Mouse (Mus musculus) forebrain, embryonic 11.5 days (tissue): ENCODE measurements around the gene Piezo1. TPM values are rescaled to one million over a fixed set of nuclear protein-coding genes. Genes with fewer than 3 reads are reported as not detected.
"Not testable (repeated sequence)": the region's sequence is repeated elsewhere in the genome, so short reads cannot be mapped to it uniquely, and the experiment has no call there.

Experiments used
- ATAC-seq: fragments of 200-750 bp; cut with Nextera tagmentation; replicated peaks from 2 replicates; pipeline ENCODE4 v1.8.0; 2017; ENCODE audit warnings: moderate TSS enrichment; ENCODE audit not compliant: low FRiP score
- DNase-seq: peaks from one replicate; pipeline ENCODE4 v3.0.0-alpha.2; 2017; ENCODE audit warnings: low spot score
- H3K27ac ChIP-seq: fragments of 300-500 bp; sonication (generic); 2 replicates; pipeline ENCODE4 v1.5.1; 2014; ENCODE audit warnings: low read depth, low read length
- H3K27me3 ChIP-seq: fragments of 300-500 bp; sonication (generic); 2 replicates; pipeline ENCODE4 v1.6.1; 2014; ENCODE audit warnings: mild to moderate bottlenecking, low read length, mixed read lengths; ENCODE audit not compliant: control insufficient read depth, insufficient read depth
- H3K36me3 ChIP-seq: fragments of 300-500 bp; sonication (generic); 2 replicates; pipeline ENCODE4 v1.6.1; 2014; ENCODE audit warnings: mild to moderate bottlenecking, low read length, moderate library complexity, mixed read lengths; ENCODE audit not compliant: control insufficient read depth, insufficient read depth
- H3K4me1 ChIP-seq: fragments of 300-500 bp; sonication (generic); replicated peaks from 2 replicates; pipeline ENCODE4 v1.6.1; 2014; ENCODE audit warnings: low read length, mixed read lengths; ENCODE audit not compliant: control insufficient read depth, insufficient read depth
- H3K4me2 ChIP-seq: fragments of 300-500 bp; sonication (generic); 2 replicates; pipeline ENCODE4 v1.6.1; 2014; ENCODE audit warnings: low read depth, mild to moderate bottlenecking, low read length, moderate library complexity, mixed read lengths; ENCODE audit not compliant: severe bottlenecking
- H3K4me3 ChIP-seq: fragments of 300-500 bp; sonication (generic); 2 replicates; pipeline ENCODE4 v1.5.1; 2014; ENCODE audit warnings: low read depth, low read length
- H3K9ac ChIP-seq: fragments of 300-500 bp; sonication (generic); 2 replicates; pipeline ENCODE4 v1.6.1; 2014; ENCODE audit warnings: low read length
- H3K9me3 ChIP-seq: fragments of 300-500 bp; sonication (generic); 2 replicates; pipeline ENCODE4 v1.6.1; 2016; ENCODE audit warnings: low read length, mixed read lengths; ENCODE audit not compliant: control insufficient read depth
- WGBS: fragments of 180-500 bp; shearing (Covaris S2); extraction: QIAGEN DNeasy Blood & Tissue Kit; methylation state at CpG from one replicate; pipeline ENCODE4 v1.1.7; 2014; 5-methylcytosine and 5-hydroxymethylcytosine counted together
- polyA plus RNA-seq: library from polyadenylated mRNA; unstranded; fragments of >200 nt; fragmentation: Nextera tagmentation; extraction: Ambion mirVana; gene quantifications from 2 replicates; pipeline ENCODE4 v1.2.1, GENCODE M21; 2014

Piezo1 gene
- polyA plus RNA-seq, 1 experiment from 2014 or later = 5.8 TPM

DNA sequence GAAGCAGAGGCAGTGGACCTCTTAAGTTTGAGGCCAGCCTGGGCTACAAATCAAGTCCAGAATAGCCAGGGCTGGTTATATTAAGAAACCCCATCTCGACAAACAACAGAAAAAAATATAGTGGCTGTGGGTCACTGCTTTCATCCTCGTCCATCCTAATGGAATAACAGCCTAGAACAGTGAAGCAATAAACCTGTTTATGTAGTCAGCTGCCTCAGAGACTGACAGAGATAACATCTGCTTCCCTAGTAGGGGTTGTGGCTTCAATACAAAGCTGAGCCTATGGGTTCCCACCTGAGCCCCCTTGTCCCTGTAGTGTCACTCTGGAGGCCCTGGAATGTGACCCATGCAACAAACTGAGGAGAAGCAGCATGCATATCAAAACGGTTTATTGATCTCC lies 23.1 kb upstream of the Piezo1 start:
- peaks cover 24% of the 10 kb centered on the region for H3K36me3 ChIP-seq
- WGBS = 68% methylated on average over 3 of the region's 3 CpGs
- no peak overlapping the region for H3K27ac ChIP-seq
- ATAC-seq (no peak), DNase-seq (no peak)
- H3K9ac ChIP-seq = no peak overlapping the region
- no peaks in the 10 kb centered on the region for H3K9me3 ChIP-seq
- H3K4me1 ChIP-seq = peaks cover 26% of the 10 kb centered on the region; the same call in 1 of the 2 replicates
- no peaks in the 10 kb centered on the region for H3K27me3 ChIP-seq
- H3K4me2 ChIP-seq = no peak overlapping the region
- no peak overlapping the region for H3K4me3 ChIP-seq

DNA sequence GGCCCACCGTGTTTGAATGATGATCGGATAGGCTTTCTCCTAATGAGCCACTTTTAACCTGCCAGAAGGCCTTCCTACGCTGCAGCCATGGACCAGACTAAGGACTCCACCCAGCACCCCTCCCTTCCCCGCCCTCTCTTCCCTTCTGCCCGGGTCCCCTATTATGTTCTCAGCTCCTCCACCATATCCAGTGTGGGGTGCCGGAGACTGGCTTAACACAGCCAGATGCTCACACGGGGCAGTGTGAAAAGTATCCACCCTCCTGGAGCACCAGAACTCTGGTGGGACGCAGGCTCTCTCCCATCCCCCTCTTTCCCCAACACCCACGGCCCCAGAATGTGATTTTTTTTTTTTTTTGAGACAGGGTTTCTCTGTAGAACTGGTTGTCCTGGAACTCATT lies 22.4 kb upstream of the Piezo1 start:
- Histone ChIP-seq H3K4me3 (no peak overlapping the region), H3K9me3 (no peaks in the 10 kb centered on the region), H3K9ac (no peak overlapping the region), H3K4me1 (peaks cover 24% of the 10 kb centered on the region; the same call in 1 of the 2 replicates), H3K27ac (0 out of 2 replicates have a peak overlapping the region, but pooled peaks have one; percentile 12), H3K27me3 (no peaks in the 10 kb centered on the region), H3K4me2 (no peak overlapping the region), H3K36me3 (peaks cover 24% of the 10 kb centered on the region)
- no peak for ATAC-seq
- no peak for DNase-seq
- 53% methylated on average over 9 of the region's 9 CpGs for WGBS

DNA sequence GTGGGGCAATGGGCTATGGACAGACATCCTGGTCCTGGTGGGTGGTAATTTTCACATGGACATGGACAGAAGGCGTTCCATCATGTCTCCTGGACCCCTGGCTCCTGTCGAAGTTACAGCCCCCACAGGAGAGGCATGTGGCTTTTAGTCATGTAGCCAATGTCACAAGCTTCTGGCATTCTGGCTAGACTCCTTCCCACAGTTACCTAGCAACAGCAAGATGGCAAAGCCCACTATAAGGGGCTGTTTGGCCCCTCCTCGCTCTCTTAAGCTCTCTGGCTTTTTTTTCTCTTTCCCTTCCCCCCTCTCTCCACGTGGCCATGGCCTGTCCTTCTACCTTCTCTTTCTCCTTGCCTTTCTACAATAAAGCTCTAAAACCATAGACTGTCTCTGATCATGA lies 22.0 kb upstream of the Piezo1 start:
- H3K9ac ChIP-seq, ATAC-seq, H3K9me3 ChIP-seq, H3K4me2 ChIP-seq, H3K4me3 ChIP-seq, DNase-seq, H3K27me3 ChIP-seq: not testable (repeated sequence)
- Histone ChIP-seq H3K36me3 (peaks cover 24% of the 10 kb centered on the region), H3K27ac (0 out of 2 replicates have a peak overlapping the region, but pooled peaks have one; percentile 12), H3K4me1 (peaks cover 24% of the 10 kb centered on the region; the same call in 1 of the 2 replicates)
- WGBS = 40% methylated on average over 4 of the region's 4 CpGs

GRCm38 (mm10) chr8:122572751-122573150 lies 21.6 kb upstream of the Piezo1 start:
- Histone ChIP-seq H3K4me3 (no peak overlapping the region), H3K4me2 (no peak overlapping the region), H3K27me3 (no peaks in the 10 kb centered on the region), H3K27ac (no peak overlapping the region), H3K9me3 (no peaks in the 10 kb centered on the region), H3K36me3 (peaks cover 24% of the 10 kb centered on the region), H3K4me1 (peaks cover 24% of the 10 kb centered on the region; the same call in 1 of the 2 replicates), H3K9ac (no peak overlapping the region)
- 89% methylated on average over 3 of the region's 3 CpGs for WGBS
- ATAC-seq (no peak), DNase-seq (no peak)

DNA sequence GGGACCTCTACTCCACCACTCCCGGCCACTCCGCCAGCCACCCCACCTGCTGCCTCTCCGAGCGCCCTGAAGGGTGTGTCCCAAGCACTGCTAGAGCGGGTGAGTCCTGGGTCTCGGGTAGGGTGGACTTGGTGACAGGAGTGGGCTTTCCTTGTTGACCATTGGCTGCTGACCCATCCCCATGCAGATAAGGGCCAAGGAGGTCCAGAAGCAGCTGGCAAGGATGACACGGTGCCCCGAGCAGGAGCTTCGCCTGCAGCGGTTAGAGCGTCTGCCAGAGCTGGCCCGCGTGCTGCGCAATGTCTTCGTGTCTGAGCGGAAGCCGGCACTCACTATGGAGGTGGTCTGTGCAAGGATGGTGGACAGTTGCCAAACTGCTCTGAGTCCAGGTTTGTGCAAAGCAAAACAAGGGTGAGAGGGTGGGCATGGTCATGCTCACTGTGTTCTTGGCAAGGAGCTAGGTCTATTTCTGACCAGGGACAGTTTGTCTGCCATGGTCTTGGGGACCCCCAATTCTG lies 20.7 kb upstream of the Piezo1 start:
- 96% methylated on average over 17 of the region's 17 CpGs for WGBS
- Histone ChIP-seq H3K36me3 (peaks cover 24% of the 10 kb centered on the region), H3K9me3 (no peaks in the 10 kb centered on the region)

GRCm38 (mm10) chr8:122571153-122571552 lies 20.0 kb upstream of the Piezo1 start:
- ATAC-seq = no peak
- no peaks in the 10 kb centered on the region for H3K9me3 ChIP-seq
- peaks cover 24% of the 10 kb centered on the region for H3K36me3 ChIP-seq
- H3K9ac ChIP-seq = no peak overlapping the region
- no peak for DNase-seq
- H3K4me2 ChIP-seq = no peak overlapping the region
- no peak overlapping the region for H3K4me3 ChIP-seq
- H3K4me1 ChIP-seq = peaks cover 26% of the 10 kb centered on the region; the same call in 1 of the 2 replicates
- H3K27me3 ChIP-seq = no peaks in the 10 kb centered on the region
- 93% methylated on average over 11 of the region's 11 CpGs for WGBS
- H3K27ac ChIP-seq = no peak overlapping the region

More for the DNA sequence above, 20.7 kb upstream of the Piezo1 start:
- Histone ChIP-seq H3K27ac (no peak overlapping the region), H3K4me1 (peaks cover 24% of the 10 kb centered on the region; the same call in 1 of the 2 replicates), H3K4me2 (no peak overlapping the region), H3K27me3 (no peaks in the 10 kb centered on the region), H3K9ac (no peak overlapping the region), H3K4me3 (no peak overlapping the region)
- ATAC-seq = no peak
- no peak for DNase-seq

DNA sequence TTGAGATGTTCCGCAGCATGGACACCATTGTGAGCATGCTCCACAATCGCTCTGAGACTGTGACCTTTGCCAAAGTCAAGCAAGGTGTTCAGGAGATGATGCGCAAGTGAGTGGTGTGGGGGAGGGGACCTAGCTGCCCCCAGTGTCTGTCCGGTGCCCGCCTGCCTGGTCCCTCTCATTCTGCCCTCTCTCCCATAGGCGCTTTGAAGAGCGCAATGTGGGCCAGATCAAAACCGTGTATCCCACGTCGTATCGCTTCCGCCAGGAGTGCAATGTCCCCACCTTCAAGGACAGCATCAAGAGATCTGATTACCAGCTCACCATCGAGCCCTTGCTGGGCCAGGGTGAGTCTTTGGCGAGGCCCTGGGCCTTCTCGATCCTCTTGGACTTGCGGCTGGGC lies 18.9 kb upstream of the Piezo1 start:
- Histone ChIP-seq H3K4me2 (0 out of 2 replicates have a peak overlapping the region, but pooled peaks have one; percentile 88), H3K9ac (no peak overlapping the region), H3K9me3 (no peaks in the 10 kb centered on the region), H3K27ac (no peak overlapping the region), H3K4me1 (peaks cover 20% of the 10 kb centered on the region; the same call in 1 of the 2 replicates), H3K36me3 (peaks cover 24% of the 10 kb centered on the region), H3K27me3 (no peaks in the 10 kb centered on the region), H3K4me3 (no peak overlapping the region)
- 96% methylated on average over 16 of the region's 16 CpGs for WGBS
- ATAC-seq (no peak), DNase-seq (no peak)

- Histone ChIP-seq H3K27me3 (no peaks in the 10 kb centered on the region), H3K27ac (no peak overlapping the region), H3K9me3 (no peaks in the 10 kb centered on the region), H3K4me2 (peak overlapping the region; percentile 88), H3K9ac (peak overlapping the region; percentile 94), H3K4me1 (peaks cover 17% of the 10 kb centered on the region; the same call in 1 of the 2 replicates), H3K4me3 (peak overlapping the region; percentile 83), H3K36me3 (peaks cover 24% of the 10 kb centered on the region)
- WGBS = 67% methylated on average over 9 of the region's 9 CpGs
- ATAC-seq (no peak), DNase-seq (no peak)
These were observed 18.2 kb upstream of the Piezo1 start for GRCm38 (mm10) chr8:122569329-122569728.

DNA sequence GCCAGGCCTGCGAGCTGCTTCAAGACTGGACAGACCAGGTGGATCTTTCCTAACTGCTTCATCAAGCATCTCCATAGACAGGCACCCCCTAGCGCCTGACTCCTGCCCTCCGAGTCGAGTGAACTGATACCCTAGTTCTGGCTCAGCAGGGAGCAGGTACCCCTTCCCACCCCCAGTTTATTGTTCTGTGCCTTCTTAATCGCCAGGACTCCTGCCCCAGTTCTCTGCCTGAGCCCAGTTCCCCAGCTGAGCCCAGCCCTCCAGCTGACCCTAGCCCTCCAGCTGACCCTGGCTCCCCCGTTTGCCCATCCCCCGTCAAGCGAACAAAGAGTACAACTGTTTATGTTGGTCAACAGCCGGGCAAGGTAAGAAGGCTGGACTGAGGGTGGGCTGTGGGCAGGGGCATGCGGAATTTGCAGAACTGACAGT lies 17.8 kb upstream of the Piezo1 start:
- peak overlapping the region; percentile 88 for H3K4me2 ChIP-seq
- peak overlapping the region; percentile 94 for H3K9ac ChIP-seq
- H3K36me3 ChIP-seq = peaks cover 24% of the 10 kb centered on the region
- H3K27ac ChIP-seq = no peak overlapping the region
- peak overlapping the region; percentile 83 for H3K4me3 ChIP-seq
- H3K27me3 ChIP-seq = no peaks in the 10 kb centered on the region
- 8% methylated on average over 10 of the region's 10 CpGs for WGBS
- ATAC-seq = no peak
- no peak for DNase-seq
- H3K4me1 ChIP-seq = peaks cover 17% of the 10 kb centered on the region; the same call in 1 of the 2 replicates
- no peaks in the 10 kb centered on the region for H3K9me3 ChIP-seq
